Mouse (Mus musculus) kidney, adult 9 months (tissue): ENCODE results near the gene Catsperg1.
A peak's percentile ranks its signal among the peaks of the same experiment; 100 is the strongest.
"Not testable (repeated sequence)": the region's sequence is repeated elsewhere in the genome, so short reads cannot be mapped to it uniquely, and the experiment has no call there.

Experiments
- DNase-seq: peaks from one replicate; pipeline ENCODE4 v3.0.0; 2022

Gene Catsperg1

DNA sequence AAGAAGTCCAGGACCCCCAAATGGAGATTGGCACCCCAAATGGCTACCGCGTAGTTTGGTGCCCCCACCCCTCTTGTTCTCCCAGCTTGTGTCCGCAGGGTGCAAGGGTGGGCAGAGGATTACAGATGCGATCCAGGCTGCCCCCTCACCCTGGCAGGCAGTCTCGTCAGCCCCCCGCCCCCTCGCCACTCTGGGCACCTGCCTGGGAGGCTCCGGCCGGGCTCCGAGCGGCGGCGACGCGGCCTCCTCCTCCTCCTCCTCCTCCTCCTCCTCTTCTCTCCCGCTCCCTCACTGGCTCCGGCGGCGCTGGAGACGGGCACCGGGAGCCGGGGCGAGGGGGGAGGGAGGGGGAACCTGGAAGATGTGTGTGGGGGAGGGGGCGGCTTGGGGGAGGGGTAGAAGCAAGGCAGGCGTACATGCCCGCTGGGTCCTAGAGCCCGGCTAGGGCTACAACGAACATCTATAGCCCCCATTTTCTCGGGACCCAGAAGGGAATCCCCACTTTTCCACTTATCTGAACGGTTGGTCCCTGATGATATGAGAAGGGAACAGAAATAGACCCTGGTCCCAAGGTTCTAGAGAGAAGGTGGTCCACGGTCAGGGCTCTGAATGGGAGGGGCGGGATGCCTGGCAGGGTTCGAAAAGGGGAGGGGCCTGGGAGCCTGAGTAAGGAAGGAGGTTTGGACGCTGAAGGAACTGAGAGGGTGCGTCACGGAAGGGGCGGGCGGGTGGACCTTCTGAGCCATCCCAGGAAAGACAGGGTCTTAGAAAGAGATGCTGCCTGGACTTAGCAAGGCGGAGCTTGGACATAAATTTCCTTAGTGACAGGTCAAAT lies 44.4 kb downstream of the Catsperg1 start:
- DNase-seq = peak; percentile 73

DNA sequence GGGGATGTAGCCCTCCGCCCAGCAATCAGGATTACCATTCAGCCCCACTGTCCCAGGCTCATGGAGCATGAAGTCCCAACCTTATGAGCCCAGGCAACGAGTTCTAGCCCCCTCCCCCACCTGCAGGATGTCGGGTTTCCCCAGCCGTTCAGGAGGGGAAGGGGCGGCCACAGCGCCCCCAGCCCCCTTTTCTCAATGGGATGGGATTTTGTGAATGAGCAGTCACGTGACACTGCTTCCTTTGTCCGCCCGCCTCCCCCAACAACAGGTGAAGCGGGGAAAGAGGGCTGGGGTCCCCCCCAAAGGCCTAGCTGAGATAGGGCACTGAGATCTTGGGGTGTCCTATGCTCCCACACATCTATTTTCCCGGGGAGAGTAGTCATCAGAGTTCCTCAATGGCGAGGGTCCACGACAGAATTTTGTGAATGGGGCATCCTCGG lies 45.0 kb downstream of the Catsperg1 start:
- DNase-seq = no peak

DNA sequence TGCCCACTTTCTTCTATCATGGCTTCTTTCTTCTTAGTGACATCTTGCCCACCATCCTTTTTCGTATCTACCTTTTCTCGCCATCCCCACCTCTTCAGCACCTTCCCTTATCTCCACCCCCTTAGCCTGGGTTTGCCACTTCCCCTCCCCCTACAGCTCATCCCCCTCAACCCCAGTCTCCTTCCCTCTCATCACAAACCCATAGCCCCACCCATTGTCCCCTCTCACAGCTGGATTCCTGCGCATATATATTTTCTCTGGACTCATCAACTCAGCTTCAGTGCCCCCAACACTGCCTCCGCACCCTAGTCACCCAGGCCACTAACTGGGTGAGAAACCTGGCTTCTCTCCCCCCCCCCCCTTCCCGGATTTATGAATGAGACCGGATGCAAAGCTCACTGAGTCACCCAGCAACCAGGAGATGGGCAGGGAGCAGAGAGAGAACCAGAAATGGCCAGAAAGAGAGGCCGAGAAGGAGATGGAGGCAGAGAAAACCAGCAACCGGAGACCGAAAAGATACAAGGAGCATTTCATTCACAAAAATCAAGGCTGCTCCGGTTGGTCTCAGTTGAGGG lies 45.6 kb downstream of the Catsperg1 start:
- no peak for DNase-seq

DNA sequence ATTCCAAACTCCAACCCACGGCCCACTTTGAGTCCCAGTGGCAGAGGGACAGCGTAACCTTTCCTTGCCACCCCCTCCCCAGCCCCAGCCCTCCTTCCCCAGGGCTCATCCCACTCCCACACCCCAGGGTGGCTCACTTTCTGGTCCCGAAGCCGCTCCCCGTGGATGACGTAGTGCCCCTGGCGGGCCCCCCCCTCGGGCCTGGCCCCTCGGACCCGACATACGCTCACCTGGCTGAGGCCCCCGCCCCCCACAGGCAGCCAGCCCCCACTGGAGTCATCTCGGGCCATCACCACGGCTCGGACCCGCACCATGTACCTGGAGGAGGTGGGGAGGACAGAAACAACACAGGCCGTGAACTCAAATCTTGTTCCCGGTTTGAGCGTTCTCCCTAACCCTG lies 46.2 kb downstream of the Catsperg1 start:
- no peak for DNase-seq

DNA sequence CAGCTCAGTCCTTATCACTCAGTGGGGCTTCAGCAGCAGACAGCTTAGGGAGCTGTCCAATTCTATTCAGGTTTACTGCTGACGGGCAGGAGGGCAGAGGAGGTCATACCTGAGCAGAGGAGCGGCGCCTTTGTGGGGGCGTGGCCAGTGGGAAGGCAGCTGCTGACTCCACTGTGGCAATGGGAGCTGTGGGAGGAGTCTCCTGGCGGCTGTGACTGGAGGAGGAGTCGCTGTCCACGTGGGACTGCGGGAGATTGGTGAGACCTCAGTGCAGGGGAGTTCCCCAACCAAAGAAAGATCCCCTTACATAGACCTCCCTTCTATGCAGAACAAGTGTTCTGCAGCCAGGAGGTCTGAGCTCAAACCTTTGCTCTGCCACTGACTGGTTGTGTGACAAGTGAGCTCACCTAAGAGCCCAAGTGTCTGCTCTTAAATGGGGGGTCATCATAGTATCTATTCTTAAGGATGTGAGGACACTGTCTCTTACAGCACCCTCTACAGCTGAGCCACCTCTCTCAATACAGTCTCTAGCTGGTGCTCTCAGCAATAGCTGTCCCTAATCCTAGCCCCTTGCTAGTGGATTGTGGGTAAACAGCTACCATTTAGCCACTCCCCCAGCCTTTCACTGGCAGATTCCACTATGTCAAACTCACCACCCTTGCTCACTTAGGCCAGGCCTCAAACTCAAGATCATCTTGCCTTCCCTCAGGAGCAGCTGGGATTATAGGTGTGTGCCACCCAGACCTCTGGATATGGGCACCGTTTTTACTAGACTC lies 50.9 kb downstream of the Catsperg1 start:
- DNase-seq = peak; percentile 79

DNA sequence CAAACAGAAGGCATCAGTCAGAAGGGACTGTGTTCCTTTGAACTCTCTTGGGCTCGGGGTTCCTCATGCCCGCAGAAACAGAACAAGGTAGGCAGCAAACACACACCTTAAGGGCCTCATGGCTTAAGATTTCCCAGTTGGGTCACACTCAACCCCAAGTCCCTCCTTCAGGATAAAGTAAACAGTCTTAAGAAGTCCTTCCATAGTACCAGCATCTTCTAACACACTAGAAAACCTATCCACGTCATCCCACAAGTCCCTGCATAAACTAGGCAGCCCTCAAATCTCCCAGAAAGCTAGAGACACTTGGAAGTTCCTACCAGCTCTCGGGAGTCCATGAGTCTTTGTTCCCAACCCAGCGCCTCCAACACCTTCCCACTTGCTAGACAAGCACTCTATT lies 51.5 kb downstream of the Catsperg1 start:
- DNase-seq = no peak

DNA sequence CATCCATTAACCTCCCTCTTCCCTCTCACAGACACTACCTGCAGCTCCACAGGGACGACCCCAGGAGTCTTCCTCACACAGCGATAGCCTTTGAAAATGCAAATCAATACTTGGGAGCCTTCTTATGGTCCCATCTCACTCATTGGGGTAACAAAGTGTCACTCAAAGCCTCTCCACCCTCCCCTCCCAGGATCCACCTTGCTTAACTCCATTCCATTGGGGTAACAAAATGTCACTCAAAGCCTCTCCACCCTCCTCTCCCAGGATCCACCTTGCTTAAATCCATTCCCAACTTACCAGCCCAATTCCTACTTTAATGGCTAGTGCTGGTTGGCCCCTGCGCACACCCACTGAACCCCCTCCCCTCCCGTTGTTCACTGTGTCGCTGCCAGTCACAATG lies 55.6 kb downstream of the Catsperg1 start:
- no peak for DNase-seq

DNA sequence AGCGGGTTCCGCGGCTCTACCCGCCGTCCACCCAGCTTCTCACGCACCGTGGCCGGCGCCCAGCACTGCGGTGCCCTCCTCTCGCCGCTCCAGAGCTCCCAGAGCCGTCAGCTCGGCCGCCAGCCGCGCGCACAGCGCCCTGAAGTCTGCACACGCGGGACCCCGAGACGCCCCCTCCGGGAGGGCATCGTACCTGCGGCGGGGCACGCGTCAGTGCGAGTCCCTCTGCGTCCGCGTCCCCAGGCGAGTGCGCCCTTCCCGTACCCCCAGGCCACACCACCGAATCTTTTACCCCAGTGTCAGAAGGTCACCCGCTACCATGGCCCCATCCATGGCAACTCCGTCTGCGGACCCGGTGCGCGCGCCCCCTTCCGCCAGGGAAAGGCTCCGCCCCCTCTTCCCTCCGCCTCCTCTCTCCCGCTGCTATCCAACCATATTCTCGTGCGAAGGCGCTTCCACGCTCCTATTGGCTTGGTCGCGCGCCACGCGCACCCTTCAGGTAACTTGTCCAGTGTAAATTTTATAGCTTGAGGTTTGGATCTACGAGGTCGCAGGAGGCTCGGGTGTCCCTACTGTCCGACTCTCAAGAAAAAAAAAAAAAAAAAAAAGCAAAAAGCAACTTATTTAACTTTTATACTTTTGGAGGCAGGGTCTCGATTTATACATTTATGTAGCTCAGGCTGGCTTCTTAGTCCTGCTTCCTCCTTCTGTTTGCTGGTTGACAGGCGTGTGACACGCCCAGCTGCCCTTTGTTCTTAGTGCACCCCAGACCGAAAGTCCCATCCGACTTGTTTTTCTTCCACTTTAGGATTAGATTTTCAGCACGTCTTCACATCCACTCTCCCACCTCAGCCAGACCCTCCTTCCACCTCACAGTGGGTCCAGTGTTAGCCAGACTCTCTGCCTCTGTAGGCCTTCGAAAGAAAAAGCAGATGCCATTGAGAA lies 57.7 kb downstream of the Catsperg1 start, which contains the start of gene Fam98c:
TSS of gene Fam98c (minus strand) at position 397 of the 945 bp plus-strand sequence.
- peak; percentile 90 for DNase-seq

DNA sequence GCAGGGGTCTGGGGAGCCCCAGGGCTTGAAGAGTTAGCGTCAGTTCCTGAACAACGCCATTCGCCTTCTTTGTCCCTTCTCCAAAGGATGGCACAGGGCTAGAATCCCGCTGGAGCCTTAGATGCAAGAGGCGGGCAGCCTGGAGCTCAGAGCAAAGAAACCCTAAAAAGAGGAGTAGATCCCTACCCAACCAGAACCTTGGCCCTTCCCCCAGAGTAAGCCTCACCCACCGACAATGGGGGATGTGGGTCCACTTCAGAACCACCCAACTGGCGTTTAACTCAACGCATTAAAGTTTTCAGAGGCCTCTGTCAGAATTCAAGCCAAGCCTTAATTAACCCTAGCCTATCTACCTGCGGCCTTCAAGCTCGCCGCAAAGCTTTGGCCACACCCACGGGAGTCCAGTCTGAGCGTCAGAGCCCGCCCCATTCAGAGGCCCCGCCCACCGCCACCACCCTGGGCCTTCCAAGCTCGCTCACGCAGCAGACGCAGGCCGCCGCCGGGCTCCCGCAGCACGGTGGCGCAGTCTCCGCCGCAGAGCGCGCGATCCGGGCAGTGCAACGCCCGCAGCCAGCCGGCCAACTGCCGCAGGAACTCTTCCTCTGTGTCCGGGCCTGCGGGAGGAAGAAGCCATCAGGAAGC lies 58.5 kb downstream of the Catsperg1 start:
- peak; percentile 91 for DNase-seq

DNA sequence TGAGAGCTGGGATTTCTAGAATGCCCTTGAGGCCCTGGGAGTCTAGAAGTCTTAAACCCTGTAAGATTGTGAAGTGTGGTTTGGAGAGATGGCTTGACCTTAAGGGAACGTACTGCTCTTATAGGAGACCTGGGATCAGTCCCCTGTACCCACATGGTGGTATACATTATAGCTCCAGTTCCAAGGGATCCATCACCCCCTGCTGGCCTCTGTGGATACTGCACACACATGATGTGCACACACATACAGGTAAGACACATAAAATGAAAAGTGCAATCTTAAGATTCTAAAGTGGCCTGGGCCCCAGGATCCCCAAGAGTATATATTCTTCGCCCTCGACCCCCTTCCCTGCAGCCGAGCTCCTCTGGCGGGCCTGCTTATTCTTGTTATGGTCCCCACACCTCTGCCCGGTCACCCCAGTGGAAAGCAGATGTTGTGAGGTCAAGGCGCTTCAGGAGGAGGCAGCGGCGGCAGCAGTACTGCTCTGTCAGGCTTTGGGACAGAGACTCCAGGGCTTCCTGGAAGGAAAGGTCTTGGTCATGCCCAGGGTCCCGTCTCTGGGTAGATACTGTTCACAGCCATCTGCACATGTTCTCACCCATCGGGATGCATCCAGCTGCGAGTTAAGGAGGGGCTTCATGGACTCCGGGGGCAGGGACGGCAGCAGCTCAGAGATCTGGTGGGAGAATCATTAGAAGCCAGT lies 59.7 kb downstream of the Catsperg1 start:
- DNase-seq = no peak

DNA sequence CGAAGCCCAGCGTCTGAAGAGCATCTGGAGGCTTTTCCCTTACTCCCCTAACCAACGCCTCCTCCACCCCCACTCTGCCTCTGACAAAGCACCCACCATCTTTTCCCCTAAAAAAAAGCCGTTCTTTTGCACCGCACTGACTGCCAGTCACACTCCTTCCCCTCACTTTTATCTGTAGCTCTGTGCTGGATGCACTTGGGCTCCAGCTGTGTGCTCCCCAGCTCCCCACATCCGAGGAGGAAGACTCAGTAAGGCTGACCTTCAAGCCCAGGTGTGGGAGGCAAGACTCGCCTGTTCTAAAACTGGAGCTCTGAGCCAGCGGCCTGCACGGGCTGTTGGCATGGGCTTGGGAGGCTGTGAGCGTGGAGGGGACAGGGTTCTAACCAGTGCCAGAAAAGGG lies 62.3 kb downstream of the Catsperg1 start:
- no peak for DNase-seq

DNA sequence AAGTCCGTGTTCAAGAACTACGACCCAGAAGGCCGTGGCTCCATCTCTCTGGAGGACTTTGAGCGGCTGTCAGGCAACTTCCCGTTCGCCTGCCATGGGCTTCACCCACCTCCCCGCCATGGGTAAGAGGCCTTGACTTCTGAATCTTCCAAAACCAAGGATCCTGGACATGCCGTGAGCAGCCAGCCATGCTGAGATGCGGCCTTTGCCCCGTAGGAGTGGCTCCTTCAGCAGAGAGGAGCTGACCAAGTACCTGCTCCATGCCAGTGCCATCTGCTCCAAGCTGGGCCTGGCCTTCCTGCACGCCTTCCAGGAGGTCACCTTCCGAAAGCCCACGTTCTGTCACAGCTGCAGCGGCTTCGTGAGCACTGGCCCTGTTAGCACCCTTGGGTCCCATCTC lies 65.1 kb downstream of the Catsperg1 start:
- DNase-seq = peak; percentile 65

DNA sequence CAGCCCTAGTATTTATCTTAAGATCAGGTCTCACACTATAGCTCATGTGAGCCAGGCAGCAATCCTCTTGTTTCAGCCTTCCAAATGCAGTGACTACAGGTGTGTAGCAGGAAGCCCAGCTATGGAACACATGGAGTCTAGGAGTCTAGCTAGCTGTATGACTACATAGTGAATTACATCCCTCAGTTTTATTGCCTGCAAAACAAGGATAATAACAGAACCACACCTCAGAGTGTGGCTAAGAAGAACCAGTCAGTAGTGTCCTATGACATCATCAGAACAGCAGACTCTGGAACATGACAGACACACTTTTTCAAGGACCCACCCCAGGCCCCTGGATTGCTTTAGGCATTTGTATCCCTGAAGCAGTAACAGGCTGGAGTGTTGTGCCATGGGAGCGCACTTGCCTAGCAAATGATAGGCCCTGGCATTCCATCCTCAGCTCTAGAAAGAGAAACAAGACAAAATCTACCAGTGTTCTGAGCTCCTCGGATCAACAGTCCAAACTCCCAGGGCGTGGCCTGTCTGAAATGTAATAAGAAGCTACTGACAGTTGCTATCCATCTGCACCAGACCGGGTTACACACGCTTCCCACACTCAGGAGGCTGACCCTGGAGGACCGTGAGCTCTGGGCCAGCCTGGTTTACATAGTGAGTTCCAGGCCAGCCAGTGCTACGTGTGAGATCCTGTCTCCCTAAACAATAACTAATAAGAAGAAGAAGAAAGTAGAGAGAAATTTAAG lies 67.0 kb downstream of the Catsperg1 start:
- DNase-seq = no peak

DNA sequence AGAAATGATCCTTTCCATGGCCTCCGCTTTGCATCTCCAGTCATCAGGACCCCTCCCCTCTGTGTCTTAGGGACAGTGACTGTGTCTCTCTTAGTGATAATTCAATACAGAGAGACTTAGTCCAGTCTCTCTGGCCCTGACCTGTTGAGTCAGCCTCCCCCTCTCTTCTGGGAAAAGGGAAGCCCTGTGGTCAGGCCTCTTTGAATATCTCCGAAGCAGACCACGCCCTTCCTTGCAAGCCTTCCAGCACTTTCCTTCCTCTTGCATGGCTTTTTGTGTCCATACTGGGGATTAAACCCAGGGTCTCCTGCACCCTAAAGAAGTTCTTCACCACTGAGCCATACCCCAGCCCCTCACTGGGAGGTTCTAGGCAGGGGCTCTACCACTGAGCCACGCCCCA lies 69.8 kb downstream of the Catsperg1 start:
- no peak for DNase-seq

DNA sequence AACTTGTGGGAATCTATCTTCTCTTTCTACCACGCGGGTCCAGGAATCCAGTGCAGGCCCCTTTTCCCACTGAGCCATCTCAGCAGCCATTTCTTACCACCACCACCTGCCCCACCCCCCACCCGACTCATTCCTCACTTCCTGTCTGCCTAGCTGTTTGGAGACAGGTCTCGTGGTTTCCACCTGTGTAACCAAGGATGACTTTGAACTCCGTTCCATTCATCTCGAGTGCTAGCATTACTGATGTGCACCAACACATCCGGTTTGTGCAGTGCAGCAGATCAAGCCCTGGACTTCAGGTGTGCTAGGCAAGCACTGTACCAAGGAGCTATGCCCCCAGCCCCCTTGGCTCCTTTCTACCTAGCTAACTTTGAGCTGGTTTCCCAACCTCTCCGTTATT lies 72.4 kb downstream of the Catsperg1 start:
- DNase-seq = no peak

DNA sequence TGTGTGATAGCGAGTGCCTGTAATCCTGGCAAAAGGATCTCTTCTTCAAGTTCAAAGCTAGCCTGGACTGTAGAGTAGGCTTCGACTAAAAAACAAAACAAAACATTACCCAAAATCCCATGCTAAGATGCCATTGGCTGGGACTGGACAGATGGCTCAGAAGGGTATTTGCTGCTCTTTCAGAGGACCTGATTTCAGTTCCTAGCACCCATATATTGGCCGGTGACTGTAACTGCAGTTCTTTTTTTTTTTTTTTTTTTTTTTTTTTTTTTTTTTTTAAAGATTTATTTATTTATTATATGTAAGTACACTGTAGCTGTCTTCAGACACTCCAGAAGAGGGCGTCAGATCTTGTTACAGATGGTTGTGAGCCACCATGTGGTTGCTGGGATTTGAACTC lies 74.6 kb downstream of the Catsperg1 start:
- not testable (repeated sequence) for DNase-seq

DNA sequence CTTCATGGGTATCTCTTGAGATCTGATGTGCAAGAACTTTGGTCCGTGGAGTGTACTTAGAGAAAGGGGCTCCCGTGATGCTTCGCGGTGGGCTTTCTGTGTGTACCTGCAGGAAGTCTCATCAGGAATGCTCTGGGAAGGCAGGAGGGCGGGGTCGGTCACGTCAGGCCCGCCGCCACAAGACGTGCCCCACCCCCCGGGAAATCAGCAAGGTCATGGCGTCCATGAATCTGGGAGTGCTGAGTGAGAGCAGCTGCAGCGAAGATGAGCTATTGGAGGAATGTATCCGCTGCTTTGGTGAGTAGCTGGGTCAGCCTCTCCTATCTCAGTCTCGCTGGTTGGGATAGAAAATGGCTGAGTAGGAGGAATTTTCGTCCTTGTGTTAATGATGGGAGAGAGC lies 76.4 kb downstream of the Catsperg1 start:
- DNase-seq = no peak

DNA sequence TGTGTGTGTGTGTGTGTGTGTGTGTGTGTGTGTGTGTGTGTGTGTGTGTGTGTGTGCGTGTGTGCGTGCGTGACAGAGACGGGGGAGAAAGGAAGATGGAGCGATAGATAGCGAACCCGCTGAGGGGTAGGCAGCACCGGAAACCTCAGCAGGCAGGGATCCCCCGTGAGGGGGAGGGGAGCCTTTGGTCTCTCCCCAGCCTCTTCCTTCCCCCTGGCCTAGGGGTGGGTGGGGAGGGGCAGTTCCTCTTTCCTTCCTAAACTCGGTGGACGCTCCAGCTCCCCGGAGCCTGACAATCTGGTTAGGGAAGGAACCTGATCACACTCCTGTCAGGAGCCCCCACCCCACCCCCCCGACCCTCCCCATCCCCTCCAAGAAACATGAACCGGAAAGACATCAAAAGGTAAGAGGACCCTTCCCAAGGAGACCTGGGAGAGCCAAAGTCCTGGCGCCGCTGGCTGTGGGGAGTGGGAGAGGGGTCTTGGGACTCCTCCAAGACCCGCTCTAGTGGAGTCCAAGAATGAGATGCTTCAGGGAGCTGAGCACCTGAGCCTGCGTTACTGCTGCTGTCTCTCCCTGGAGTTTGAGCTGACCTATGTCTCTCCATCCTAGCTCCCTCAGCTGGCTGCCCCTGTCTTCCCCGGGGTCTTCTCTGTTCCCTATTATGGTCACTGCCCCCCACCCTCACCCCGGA lies 79.0 kb downstream of the Catsperg1 start, which contains the start of gene Rasgrp4:
TSS of gene Rasgrp4 (plus strand) at position 159 of the 694 bp plus-strand sequence.
- no peak for DNase-seq

DNA sequence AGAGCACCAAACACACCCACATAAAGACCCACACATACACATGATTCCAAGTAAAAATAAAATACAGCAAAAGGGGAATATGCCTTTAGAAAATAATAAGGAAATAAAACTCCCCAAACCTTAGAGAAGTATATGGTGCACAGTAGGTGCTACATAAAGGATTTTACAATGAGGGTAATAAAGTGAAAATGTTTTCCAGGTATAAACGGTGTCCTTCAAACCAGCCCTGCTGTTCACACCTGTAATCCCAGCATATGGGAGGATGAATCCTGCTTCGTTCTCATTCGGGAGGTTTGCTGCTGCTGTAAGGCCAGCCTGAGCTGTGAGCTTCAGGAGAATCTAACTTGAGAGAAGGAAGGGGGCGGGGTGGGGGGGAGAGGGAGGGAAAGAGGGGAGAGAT lies 79.6 kb downstream of the Catsperg1 start:
- no peak for DNase-seq
